Mouse (Mus musculus): ENCODE measurements around the gene Scd2.

DNA sequence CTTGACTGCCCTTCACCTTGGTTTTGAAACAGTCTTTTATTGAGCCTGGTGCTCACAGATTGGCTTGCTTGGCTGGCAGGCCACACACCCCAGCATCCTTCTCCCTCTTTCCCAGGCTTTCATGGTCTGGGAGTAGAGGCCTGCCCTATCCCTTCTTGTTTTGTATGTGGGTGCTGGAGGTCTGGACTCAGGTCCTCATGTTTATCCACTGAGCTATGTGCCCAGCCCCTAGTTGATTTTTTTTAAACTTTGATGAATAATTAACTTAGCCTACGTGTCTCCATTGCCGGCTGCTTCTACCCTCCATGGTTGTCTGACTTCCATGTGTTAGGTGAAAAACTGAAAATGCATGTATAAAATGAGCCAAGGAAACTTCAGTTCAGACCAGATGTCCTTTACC lies 36.1 kb downstream of the Scd2 start:
- TF ChIP-seq CTCF (IDR thresholded peaks at IDR 0.05; ENCODE audit: extremely low read depth, insufficient read depth, low read length) (no peak), POLR2A (IDR thresholded peaks at IDR 0.05; ENCODE audit: extremely low read depth, insufficient read depth, low read length) (no peak)
